Mouse (Mus musculus): ENCODE results near the gene Lmna.

GRCm38 (mm10) chr3:88521156-88521555 is 11.4 kb upstream of the Lmna start:
- TF ChIP-seq MXI1 (IDR thresholded peaks at IDR 0.05; ENCODE audit: low read depth, low read length) (no peak), MYB (IDR thresholded peaks at IDR 0.05; ENCODE audit: low read depth, low read length) (no peak), EP300 (IDR thresholded peaks at IDR 0.05; ENCODE audit: low read depth in 1 of 2, low read length in 2 of 2) (no peak), CTCF (IDR thresholded peaks at IDR 0.05 in 2 of 3, conservative IDR thresholded peaks at IDR 0.05 in 1 of 3; ENCODE audit: control insufficient read depth in 1 of 3, insufficient read depth in 1 of 3, low read depth in 2 of 3, low read length in 3 of 3, poor library complexity in 1 of 3, severe bottlenecking in 1 of 3) (no peak), USF1 (IDR thresholded peaks at IDR 0.05; ENCODE audit: low read depth, low read length) (no peak), MAZ (IDR thresholded peaks at IDR 0.05; ENCODE audit: low read depth, low read length) (no peak), ZNF384 (IDR thresholded peaks at IDR 0.05; ENCODE audit: low read depth, low read length) (no peak), POLR2A (IDR thresholded peaks at IDR 0.05; ENCODE audit: control insufficient read depth in 1 of 2, insufficient read depth in 1 of 2, low read depth in 1 of 2, low read length in 2 of 2, poor library complexity in 1 of 2) (no peak), ZC3H11A (IDR thresholded peaks at IDR 0.05; ENCODE audit: low read depth, low read length) (no peak), RCOR1 (IDR thresholded peaks at IDR 0.05; ENCODE audit: low read depth, low read length) (no peak), CHD2 (IDR thresholded peaks at IDR 0.05; ENCODE audit: low read length) (no peak)

All from MEL (cell line).